Mouse (Mus musculus) embryonic facial prominence, embryonic 11.5 days (tissue): ENCODE results near the gene Rab11fip3. TPM values are rescaled to one million over a fixed set of nuclear protein-coding genes. Genes with fewer than 3 reads are reported as not detected.
"Not testable (repeated sequence)": the region's sequence is repeated elsewhere in the genome, so short reads cannot be mapped to it uniquely, and the experiment has no call there.

Experiments
- ATAC-seq: fragments of 200-750 bp; cut with Nextera tagmentation; replicated peaks from 2 replicates; pipeline ENCODE4 v1.8.0; 2017; ENCODE audit warnings: low read depth; ENCODE audit not compliant: insufficient number of reproducible peaks, low FRiP score, low TSS enrichment
- DNase-seq: peaks from one replicate; pipeline ENCODE4 v3.0.0-alpha.2; 2015; ENCODE audit warnings: low spot score
- H3K27ac ChIP-seq: fragments of 300-500 bp; sonication (generic); replicated peaks from 2 replicates; pipeline ENCODE4 v1.5.1; 2014; ENCODE audit warnings: mild to moderate bottlenecking, low read depth, low read length, control low read depth
- H3K27me3 ChIP-seq: fragments of 300-500 bp; sonication (generic); 2 replicates; pipeline ENCODE4 v1.6.1; 2014; ENCODE audit warnings: mild to moderate bottlenecking, low read length, moderate library complexity, mixed read lengths; ENCODE audit not compliant: control insufficient read depth, insufficient read depth
- H3K36me3 ChIP-seq: fragments of 300-500 bp; sonication (generic); replicated peaks from 2 replicates; pipeline ENCODE4 v1.6.1; 2014; ENCODE audit warnings: low read depth, mild to moderate bottlenecking, low read length, moderate library complexity, mixed read lengths; ENCODE audit not compliant: control insufficient read depth, insufficient read depth
- H3K4me1 ChIP-seq: fragments of 300-500 bp; sonication (generic); 2 replicates; pipeline ENCODE4 v1.6.1; 2014; ENCODE audit warnings: low read length, mixed read lengths; ENCODE audit not compliant: control insufficient read depth, insufficient read depth
- H3K4me2 ChIP-seq: fragments of 300-500 bp; sonication (generic); 2 replicates; pipeline ENCODE4 v1.6.1; 2014; ENCODE audit warnings: low read depth, mild to moderate bottlenecking, control low read depth, low read length, moderate library complexity
- H3K4me3 ChIP-seq: fragments of 300-500 bp; sonication (generic); 2 replicates; pipeline ENCODE4 v1.5.1; 2014; ENCODE audit warnings: low read depth, low read length, control low read depth
- H3K9ac ChIP-seq: fragments of 300-500 bp; sonication (generic); replicated peaks from 2 replicates; pipeline ENCODE4 v1.6.1; 2014; ENCODE audit warnings: mild to moderate bottlenecking, control low read depth, low read length
- H3K9me3 ChIP-seq: fragments of 300-500 bp; sonication (generic); replicated peaks from 2 replicates; pipeline ENCODE4 v1.6.1; 2016; ENCODE audit warnings: mild to moderate bottlenecking, low read length, inconsistent platforms, mixed read lengths; ENCODE audit not compliant: control insufficient read depth
- WGBS: fragments of 180-500 bp; shearing (Covaris S2); extraction: QIAGEN DNeasy Blood & Tissue Kit; methylation state at CpG from one replicate; pipeline ENCODE4 v1.1.7; 2014; 5-methylcytosine and 5-hydroxymethylcytosine counted together
- polyA plus RNA-seq: library from polyadenylated mRNA; unstranded; fragments of >200 nt; fragmentation: Nextera tagmentation; extraction: Ambion mirVana; gene quantifications from 2 replicates; pipeline ENCODE4 v1.2.1, GENCODE M21; 2014

The Rab11fip3 gene
- 12.9 and 16.1 TPM in 2 replicates for polyA plus RNA-seq

- ATAC-seq: peak; percentile 88
- WGBS: under 1% methylated on average over 93 of the region's 94 CpGs
- no peaks in the 10 kb centered on the region for H3K4me1 ChIP-seq
These were observed at the start of gene Rab11fip3 for GRCm38 (mm10) chr17:26068831-26069739. Gene Rab11fip3, minus strand, starts transcription at chr17:26069555.

GRCm38 (mm10) chr17:26116503-26117258 lies 47.3 kb upstream of the Rab11fip3 start:
- Histone ChIP-seq H3K4me3 (no peak overlapping the region), H3K4me2 (no peak overlapping the region), H3K4me1 (0 out of 2 replicates have a peak, but pooled peaks cover 2% of the 10 kb centered on the region), H3K36me3 (no peaks in the 10 kb centered on the region), H3K27ac (no peak overlapping the region), H3K27me3 (peaks cover 38% of the 10 kb centered on the region), H3K9me3 (no peaks in the 10 kb centered on the region), H3K9ac (no peak overlapping the region)
- DNase-seq: no peak
- ATAC-seq: no peak
- WGBS: 85% methylated on average over 17 of the region's 17 CpGs

More at GRCm38 (mm10) chr17:26068831-26069739, at the start of gene Rab11fip3:
- Histone ChIP-seq H3K36me3 (no peaks in the 10 kb centered on the region; the same call in 1 of the 2 replicates), H3K4me2 (peak within 1 kb of the TSS; percentile 95), H3K4me3 (peak within 1 kb of the TSS; percentile 87), H3K27me3 (no peaks in the 10 kb centered on the region), H3K9me3 (no peaks in the 10 kb centered on the region), H3K9ac (peak within 1 kb of the TSS; percentile 90), H3K27ac (peak within 1 kb of the TSS; percentile 56; the same call in 1 of the 2 replicates)
- DNase-seq: peak; percentile 94

GRCm38 (mm10) chr17:26115956-26116487 lies 46.7 kb upstream of the Rab11fip3 start:
- WGBS: 100% methylated on average over 1 of the region's 3 CpGs
- Histone ChIP-seq H3K4me2 (no peak overlapping the region), H3K4me1 (0 out of 2 replicates have a peak, but pooled peaks cover 2% of the 10 kb centered on the region), H3K27me3 (peaks cover 44% of the 10 kb centered on the region), H3K36me3 (no peaks in the 10 kb centered on the region), H3K27ac (no peak overlapping the region), H3K9me3 (no peaks in the 10 kb centered on the region), H3K9ac (no peak overlapping the region), H3K4me3 (no peak overlapping the region)
- no peak for ATAC-seq
- no peak for DNase-seq

GRCm38 (mm10) chr17:26115205-26115898 lies 46.0 kb upstream of the Rab11fip3 start:
- H3K36me3 ChIP-seq: no peaks in the 10 kb centered on the region
- no peak for DNase-seq
- H3K27ac ChIP-seq: no peak overlapping the region
- no peak for ATAC-seq
- 0 out of 2 replicates have a peak, but pooled peaks cover 2% of the 10 kb centered on the region for H3K4me1 ChIP-seq
- no peak overlapping the region for H3K4me2 ChIP-seq
- no peak overlapping the region for H3K9ac ChIP-seq
- 86% methylated on average over 7 of the region's 7 CpGs for WGBS
- H3K27me3 ChIP-seq: peaks cover 48% of the 10 kb centered on the region
- no peaks in the 10 kb centered on the region for H3K9me3 ChIP-seq
- H3K4me3 ChIP-seq: no peak overlapping the region

GRCm38 (mm10) chr17:26114461-26114860 lies 45.1 kb upstream of the Rab11fip3 start:
- not testable (repeated sequence) for H3K9me3 ChIP-seq, H3K27ac ChIP-seq, H3K36me3 ChIP-seq, H3K4me3 ChIP-seq, H3K9ac ChIP-seq, ATAC-seq, DNase-seq, H3K4me1 ChIP-seq, H3K4me2 ChIP-seq
- 63% methylated on average over 7 of the region's 7 CpGs for WGBS
- peaks cover 48% of the 10 kb centered on the region for H3K27me3 ChIP-seq

GRCm38 (mm10) chr17:26114061-26114460 lies 44.7 kb upstream of the Rab11fip3 start:
- peaks cover 48% of the 10 kb centered on the region for H3K27me3 ChIP-seq
- no peaks in the 10 kb centered on the region for H3K36me3 ChIP-seq
- 13% methylated on average over 8 of the region's 8 CpGs for WGBS
- peak overlapping the region; percentile 65 for H3K4me3 ChIP-seq
- H3K9ac ChIP-seq: no peak overlapping the region; the same call in 1 of the 2 replicates
- H3K4me1 ChIP-seq: 0 out of 2 replicates have a peak, but pooled peaks cover 2% of the 10 kb centered on the region
- H3K9me3 ChIP-seq: no peaks in the 10 kb centered on the region
- DNase-seq (no peak), ATAC-seq (no peak)
- H3K4me2 ChIP-seq: peak overlapping the region; percentile 99
- no peak overlapping the region for H3K27ac ChIP-seq

- no peaks in the 10 kb centered on the region for H3K36me3 ChIP-seq
- H3K9me3 ChIP-seq: no peaks in the 10 kb centered on the region
- ATAC-seq (peak; percentile 50), DNase-seq (peak; percentile 69)
- WGBS: under 1% methylated on average over 59 of the region's 75 CpGs
- peaks cover 48% of the 10 kb centered on the region for H3K27me3 ChIP-seq
- H3K4me1 ChIP-seq: 0 out of 2 replicates have a peak, but pooled peaks cover 2% of the 10 kb centered on the region
- peak within 1 kb of the TSS; percentile 65 for H3K4me3 ChIP-seq
- no peak within 1 kb of the TSS for H3K27ac ChIP-seq
- H3K4me2 ChIP-seq: peak within 1 kb of the TSS; percentile 99
- peak within 1 kb of the TSS; percentile 67 for H3K9ac ChIP-seq
These were observed 44.0 kb upstream of the Rab11fip3 start, which contains the start of gene Tmem8 for GRCm38 (mm10) chr17:26113181-26113948. Gene Tmem8, plus strand, starts transcription at chr17:26113299.
